Mouse (Mus musculus) embryonic facial prominence, embryonic 15.5 days (tissue): ENCODE results near the gene Mavs. TPM values are rescaled to one million over a fixed set of nuclear protein-coding genes. Genes with fewer than 3 reads are reported as not detected.
A peak's percentile ranks its signal among the peaks of the same experiment; 100 is the strongest.

Source experiments
- ATAC-seq: fragments of 200-750 bp; cut with Nextera tagmentation; 2 replicates; pipeline ENCODE4 v1.8.0; 2017; ENCODE audit warnings: low read depth, moderate TSS enrichment; ENCODE audit not compliant: insufficient number of reproducible peaks, low FRiP score, low TSS enrichment
- H3K27ac ChIP-seq: fragments of 300-500 bp; sonication (generic); replicated peaks from 2 replicates; pipeline ENCODE4 v1.5.1; 2015; ENCODE audit warnings: mild to moderate bottlenecking, inconsistent platforms
- H3K27me3 ChIP-seq: fragments of 300-500 bp; sonication (generic); 2 replicates; pipeline ENCODE4 v1.6.1; 2015; ENCODE audit warnings: inconsistent platforms
- H3K36me3 ChIP-seq: fragments of 300-500 bp; sonication (generic); 2 replicates; pipeline ENCODE4 v1.6.1; 2015; ENCODE audit warnings: mild to moderate bottlenecking, inconsistent platforms
- H3K4me1 ChIP-seq: fragments of 300-500 bp; sonication (generic); 2 replicates; pipeline ENCODE4 v1.6.1; 2015; ENCODE audit warnings: inconsistent platforms
- H3K4me2 ChIP-seq: fragments of 300-500 bp; sonication (generic); replicated peaks from 2 replicates; pipeline ENCODE4 v1.6.1; 2015; ENCODE audit warnings: mild to moderate bottlenecking, inconsistent platforms
- H3K4me3 ChIP-seq: fragments of 300-500 bp; sonication (generic); replicated peaks from 2 replicates; pipeline ENCODE4 v1.5.1; 2015; ENCODE audit warnings: mild to moderate bottlenecking, inconsistent platforms
- H3K9ac ChIP-seq: fragments of 300-500 bp; sonication (generic); 2 replicates; pipeline ENCODE4 v1.6.1; 2015; ENCODE audit warnings: inconsistent platforms
- H3K9me3 ChIP-seq: fragments of 300-500 bp; sonication (generic); replicated peaks from 2 replicates; pipeline ENCODE4 v1.6.1; 2016; ENCODE audit warnings: inconsistent platforms
- WGBS: fragments of 180-500 bp; shearing (Covaris S2); methylation state at CpG from one replicate; pipeline ENCODE4 v1.1.7; 2015; 5-methylcytosine and 5-hydroxymethylcytosine counted together
- microRNA-seq: library from miRNA; unstranded; fragments of <30 nt; microRNA quantifications from one replicate; pipeline ENCODE4, GENCODE M21; 2016; ENCODE audit warnings: borderline number of aligned reads
- polyA plus RNA-seq: library from polyadenylated mRNA; unstranded; fragments of >200 nt; fragmentation: Nextera tagmentation; extraction: Ambion mirVana; gene quantifications from 2 replicates; pipeline ENCODE4 v1.2.1, GENCODE M21; 2015

Mavs gene
- polyA plus RNA-seq, 1 experiment from 2014 or later = 25.1 TPM

GRCm38 (mm10) chr2:131264027-131264426 is 30.2 kb downstream of the Mavs start:
- 70% methylated on average over 6 of the region's 6 CpGs for WGBS
- no peak for ATAC-seq
- Histone ChIP-seq H3K9ac (no peak overlapping the region), H3K4me3 (no peak overlapping the region), H3K4me1 (peaks cover 27% of the 10 kb centered on the region), H3K27ac (no peak overlapping the region), H3K36me3 (no peaks in the 10 kb centered on the region), H3K27me3 (no peaks in the 10 kb centered on the region), H3K4me2 (peak overlapping the region; percentile 70), H3K9me3 (no peaks in the 10 kb centered on the region)

- 73% methylated on average over 2 of the region's 2 CpGs for WGBS
- no peak for ATAC-seq
- Histone ChIP-seq H3K9me3 (no peaks in the 10 kb centered on the region), H3K36me3 (no peaks in the 10 kb centered on the region), H3K4me3 (no peak overlapping the region), H3K27ac (no peak overlapping the region), H3K4me2 (no peak overlapping the region), H3K4me1 (peaks cover 27% of the 10 kb centered on the region), H3K27me3 (no peaks in the 10 kb centered on the region), H3K9ac (no peak overlapping the region)
These were observed 31.2 kb downstream of the Mavs start for GRCm38 (mm10) chr2:131265056-131265455.

GRCm38 (mm10) chr2:131275493-131275892 is 41.6 kb downstream of the Mavs start:
- Histone ChIP-seq H3K4me1 (no peaks in the 10 kb centered on the region), H3K9me3 (no peaks in the 10 kb centered on the region), H3K4me2 (no peak overlapping the region), H3K9ac (no peak overlapping the region), H3K36me3 (peaks cover 60% of the 10 kb centered on the region), H3K27me3 (no peaks in the 10 kb centered on the region), H3K27ac (no peak overlapping the region), H3K4me3 (no peak overlapping the region)
- WGBS = 97% methylated on average over 3 of the region's 3 CpGs
- ATAC-seq = no peak

GRCm38 (mm10) chr2:131276722-131277121 is 42.9 kb downstream of the Mavs start:
- Histone ChIP-seq H3K4me3 (no peak overlapping the region), H3K27me3 (no peaks in the 10 kb centered on the region), H3K36me3 (peaks cover 64% of the 10 kb centered on the region), H3K4me2 (no peak overlapping the region), H3K9me3 (no peaks in the 10 kb centered on the region), H3K4me1 (no peaks in the 10 kb centered on the region), H3K9ac (no peak overlapping the region), H3K27ac (no peak overlapping the region)
- no peak for ATAC-seq
- WGBS = 89% methylated on average over 5 of the region's 5 CpGs

GRCm38 (mm10) chr2:131281596-131281995 is 47.7 kb downstream of the Mavs start:
- H3K9ac ChIP-seq = no peak overlapping the region
- H3K27me3 ChIP-seq = no peaks in the 10 kb centered on the region
- H3K27ac ChIP-seq = no peak overlapping the region
- no peaks in the 10 kb centered on the region for H3K9me3 ChIP-seq
- H3K4me1 ChIP-seq = no peaks in the 10 kb centered on the region
- no peak overlapping the region for H3K4me2 ChIP-seq
- ATAC-seq = no peak
- H3K4me3 ChIP-seq = no peak overlapping the region
- WGBS = 88% methylated on average over 1 of the region's 1 CpGs
- peaks cover 59% of the 10 kb centered on the region for H3K36me3 ChIP-seq

- no peak for ATAC-seq
- Histone ChIP-seq H3K9me3 (no peaks in the 10 kb centered on the region), H3K27ac (no peak overlapping the region), H3K4me2 (no peak overlapping the region), H3K27me3 (no peaks in the 10 kb centered on the region), H3K9ac (no peak overlapping the region), H3K4me1 (no peaks in the 10 kb centered on the region), H3K36me3 (peaks cover 47% of the 10 kb centered on the region), H3K4me3 (no peak overlapping the region)
- WGBS = 53% methylated on average over 1 of the region's 1 CpGs
These were observed 52.4 kb downstream of the Mavs start for GRCm38 (mm10) chr2:131286276-131286675.

GRCm38 (mm10) chr2:131290669-131291068 is 56.8 kb downstream of the Mavs start:
- no peak overlapping the region for H3K27ac ChIP-seq
- H3K9ac ChIP-seq = no peak overlapping the region
- no peaks in the 10 kb centered on the region for H3K27me3 ChIP-seq
- ATAC-seq = no peak
- no peaks in the 10 kb centered on the region for H3K9me3 ChIP-seq
- peaks cover 59% of the 10 kb centered on the region for H3K36me3 ChIP-seq
- H3K4me2 ChIP-seq = no peak overlapping the region
- no peaks in the 10 kb centered on the region for H3K4me1 ChIP-seq
- no peak overlapping the region for H3K4me3 ChIP-seq

- no peak for ATAC-seq
- no peak overlapping the region for H3K27ac ChIP-seq
- no peaks in the 10 kb centered on the region for H3K9me3 ChIP-seq
- peaks cover 60% of the 10 kb centered on the region for H3K36me3 ChIP-seq
- no peak overlapping the region for H3K4me3 ChIP-seq
- peaks cover 10% of the 10 kb centered on the region; the same call in 1 of the 2 replicates for H3K4me1 ChIP-seq
- H3K27me3 ChIP-seq = no peaks in the 10 kb centered on the region
- H3K9ac ChIP-seq = no peak overlapping the region
- H3K4me2 ChIP-seq = no peak overlapping the region
- 80% methylated on average over 2 of the region's 2 CpGs for WGBS
These were observed 62.9 kb downstream of the Mavs start for GRCm38 (mm10) chr2:131296746-131297261.

Small RNA genes within 50 kb of the gene (microRNA-seq; reads per million reads assigned to microRNA genes)
- gene Mir103-2 = 37.6 reads per million, percentile 42 among the genes with 10 or more reads in this experiment

Other genes with a start within 250 kb of the Mavs start
- 42.6 and 44.0 TPM in 2 replicates for gene Gfra4, start 191.0 kb upstream of the Mavs start, polyA plus RNA-seq
- 75.8 and 79.0 TPM in 2 replicates for gene Adam33, start 170.2 kb upstream of the Mavs start, polyA plus RNA-seq
- gene Siglec1, start 147.3 kb upstream of the Mavs start, polyA plus RNA-seq = 0.68 TPM in 2 replicates
- gene Hspa12b, start 106.8 kb upstream of the Mavs start, polyA plus RNA-seq = 17.6 and 18.1 TPM in 2 replicates
- not detected in 2 replicates for gene Gm11037, start 100.6 kb upstream of the Mavs start, polyA plus RNA-seq
- 67.3 and 69.3 TPM in 2 replicates for gene 1700037H04Rik, start 74.0 kb upstream of the Mavs start, polyA plus RNA-seq
- 13.3 and 14.6 TPM in 2 replicates for gene Cenpb, start 54.0 kb upstream of the Mavs start, polyA plus RNA-seq
- gene Cdc25b, start 47.1 kb upstream of the Mavs start, polyA plus RNA-seq = 52.3 and 59.1 TPM in 2 replicates
- gene Spef1, start 46.8 kb upstream of the Mavs start, polyA plus RNA-seq = 10.3 and 15.2 TPM in 2 replicates
- 27.9 and 28.0 TPM in 2 replicates for gene Ap5s1, start 27.0 kb upstream of the Mavs start, polyA plus RNA-seq
- gene Pank2, start 28.4 kb downstream of the Mavs start, polyA plus RNA-seq = 34.7 and 39.1 TPM in 2 replicates
- 7.4 and 7.6 TPM in 2 replicates for gene Rnf24, start 118.8 kb downstream of the Mavs start, polyA plus RNA-seq